Mouse (Mus musculus): ENCODE data around the gene Prelid1. TPM values are rescaled to one million over a fixed set of nuclear protein-coding genes. Genes with fewer than 3 reads are reported as not detected.

Prelid1 gene
- 494 and 539 TPM in 2 replicates for polyA plus RNA-seq (2016; fragmentation: Nextera tagmentation; extraction: Ambion mirVana)

- no peaks in the 10 kb centered on the region for H3K27me3 ChIP-seq (ENCODE audit: low read depth, poor library complexity, severe bottlenecking)
- DNase-seq (ENCODE audit: low spot score) = no peak
- peaks cover 38% of the 10 kb centered on the region for H3K4me1 ChIP-seq
- peaks cover 80% of the 10 kb centered on the region for H3K36me3 ChIP-seq
- WGBS = 85% methylated on average over 4 of the region's 4 CpGs
- peak within 1 kb of the TSS; percentile 93 for H3K4me3 ChIP-seq
- no peaks in the 10 kb centered on the region for H3K9me3 ChIP-seq (replicated peaks)
- peak within 1 kb of the TSS; percentile 95 for H3K27ac ChIP-seq (replicated peaks)
These were observed at the start of gene Prelid1 for GRCm38 (mm10) chr13:55319931-55320533. Prelid1 (plus strand) TSS chr13:55320500.

GRCm38 (mm10) chr13:55277203-55277602, 43.1 kb upstream of the Prelid1 start:
- H3K9me3 ChIP-seq (replicated peaks) = no peaks in the 10 kb centered on the region
- peaks cover 92% of the 10 kb centered on the region for H3K36me3 ChIP-seq
- no peak overlapping the region for H3K27ac ChIP-seq (replicated peaks)
- 88% methylated on average over 5 of the region's 5 CpGs for WGBS
- H3K27me3 ChIP-seq (ENCODE audit: low read depth, poor library complexity, severe bottlenecking) = no peaks in the 10 kb centered on the region
- DNase-seq (ENCODE audit: low spot score) = no peak
- H3K4me1 ChIP-seq = no peaks in the 10 kb centered on the region
- no peak overlapping the region for H3K4me3 ChIP-seq

- Histone ChIP-seq H3K9me3 (replicated peaks) (no peaks in the 10 kb centered on the region), H3K27me3 (ENCODE audit: low read depth, poor library complexity, severe bottlenecking) (no peaks in the 10 kb centered on the region), H3K36me3 (peaks cover 92% of the 10 kb centered on the region), H3K4me1 (no peaks in the 10 kb centered on the region), H3K4me3 (no peak overlapping the region), H3K27ac (replicated peaks) (no peak overlapping the region)
- WGBS = 95% methylated on average over 5 of the region's 5 CpGs
- no peak for DNase-seq (ENCODE audit: low spot score)
These were observed 42.7 kb upstream of the Prelid1 start for GRCm38 (mm10) chr13:55277646-55278045.

GRCm38 (mm10) chr13:55288854-55289253, 31.4 kb upstream of the Prelid1 start:
- Histone ChIP-seq H3K36me3 (peaks cover 94% of the 10 kb centered on the region), H3K4me3 (no peak overlapping the region), H3K27me3 (ENCODE audit: low read depth, poor library complexity, severe bottlenecking) (no peaks in the 10 kb centered on the region), H3K9me3 (replicated peaks) (no peaks in the 10 kb centered on the region), H3K27ac (replicated peaks) (no peak overlapping the region), H3K4me1 (no peaks in the 10 kb centered on the region)
- WGBS = 91% methylated on average over 3 of the region's 3 CpGs
- no peak for DNase-seq (ENCODE audit: low spot score)

GRCm38 (mm10) chr13:55296760-55297159, 23.5 kb upstream of the Prelid1 start:
- Histone ChIP-seq H3K27ac (replicated peaks) (no peak overlapping the region), H3K4me1 (no peaks in the 10 kb centered on the region), H3K36me3 (peaks cover 100% of the 10 kb centered on the region)

GRCm38 (mm10) chr13:55300913-55301312, 19.4 kb upstream of the Prelid1 start:
- Histone ChIP-seq H3K27ac (replicated peaks) (no peak overlapping the region), H3K36me3 (peaks cover 100% of the 10 kb centered on the region), H3K9me3 (replicated peaks) (no peaks in the 10 kb centered on the region), H3K4me1 (no peaks in the 10 kb centered on the region), H3K4me3 (no peak overlapping the region), H3K27me3 (ENCODE audit: low read depth, poor library complexity, severe bottlenecking) (no peaks in the 10 kb centered on the region)
- WGBS = 92% methylated on average over 5 of the region's 5 CpGs
- DNase-seq (ENCODE audit: low spot score) = no peak

More at GRCm38 (mm10) chr13:55296760-55297159, 23.5 kb upstream of the Prelid1 start:
- no peak for DNase-seq (ENCODE audit: low spot score)
- H3K27me3 ChIP-seq (ENCODE audit: low read depth, poor library complexity, severe bottlenecking) = no peaks in the 10 kb centered on the region
- H3K4me3 ChIP-seq = no peak overlapping the region
- 90% methylated on average over 1 of the region's 1 CpGs for WGBS
- H3K9me3 ChIP-seq (replicated peaks) = no peaks in the 10 kb centered on the region

- Histone ChIP-seq H3K9me3 (replicated peaks) (no peaks in the 10 kb centered on the region), H3K36me3 (peaks cover 99% of the 10 kb centered on the region), H3K4me3 (no peak overlapping the region), H3K4me1 (no peaks in the 10 kb centered on the region), H3K27ac (replicated peaks) (no peak overlapping the region), H3K27me3 (ENCODE audit: low read depth, poor library complexity, severe bottlenecking) (no peaks in the 10 kb centered on the region)
- no peak for DNase-seq (ENCODE audit: low spot score)
- WGBS = 92% methylated on average over 8 of the region's 8 CpGs
These were observed 8.2 kb upstream of the Prelid1 start for GRCm38 (mm10) chr13:55312028-55312630.

GRCm38 (mm10) chr13:55313051-55313450, 7.2 kb upstream of the Prelid1 start:
- Histone ChIP-seq H3K4me1 (no peaks in the 10 kb centered on the region), H3K27ac (replicated peaks) (no peak overlapping the region), H3K9me3 (replicated peaks) (no peaks in the 10 kb centered on the region), H3K4me3 (no peak overlapping the region), H3K27me3 (ENCODE audit: low read depth, poor library complexity, severe bottlenecking) (no peaks in the 10 kb centered on the region), H3K36me3 (peaks cover 99% of the 10 kb centered on the region)
- no peak for DNase-seq (ENCODE audit: low spot score)
- WGBS = 90% methylated on average over 9 of the region's 9 CpGs

GRCm38 (mm10) chr13:55314891-55315412, 5.3 kb upstream of the Prelid1 start:
- WGBS = 93% methylated on average over 2 of the region's 2 CpGs
- H3K36me3 ChIP-seq = peaks cover 100% of the 10 kb centered on the region
- no peak overlapping the region for H3K4me3 ChIP-seq
- DNase-seq (ENCODE audit: low spot score) = no peak
- H3K27me3 ChIP-seq (ENCODE audit: low read depth, poor library complexity, severe bottlenecking) = no peaks in the 10 kb centered on the region
- H3K9me3 ChIP-seq (replicated peaks) = no peaks in the 10 kb centered on the region
- H3K27ac ChIP-seq (replicated peaks) = no peak overlapping the region
- H3K4me1 ChIP-seq = peaks cover 3% of the 10 kb centered on the region; the same call in 1 of the 2 replicates

GRCm38 (mm10) chr13:55318351-55318750, 1.9 kb upstream of the Prelid1 start:
- no peaks in the 10 kb centered on the region for H3K27me3 ChIP-seq (ENCODE audit: low read depth, poor library complexity, severe bottlenecking)
- 82% methylated on average over 3 of the region's 3 CpGs for WGBS
- DNase-seq (ENCODE audit: low spot score) = no peak
- H3K4me3 ChIP-seq = no peak overlapping the region
- H3K27ac ChIP-seq (replicated peaks) = no peak overlapping the region
- H3K36me3 ChIP-seq = peaks cover 80% of the 10 kb centered on the region
- no peaks in the 10 kb centered on the region for H3K9me3 ChIP-seq (replicated peaks)
- peaks cover 30% of the 10 kb centered on the region for H3K4me1 ChIP-seq

- WGBS = 1% methylated on average over 73 of the region's 73 CpGs
- Histone ChIP-seq H3K4me3 (peak within 1 kb of the TSS; percentile 93), H3K27ac (replicated peaks) (peak within 1 kb of the TSS; percentile 95), H3K36me3 (peaks cover 80% of the 10 kb centered on the region), H3K4me1 (peaks cover 38% of the 10 kb centered on the region), H3K27me3 (ENCODE audit: low read depth, poor library complexity, severe bottlenecking) (no peaks in the 10 kb centered on the region), H3K9me3 (replicated peaks) (no peaks in the 10 kb centered on the region)
- peak; percentile 88 for DNase-seq (ENCODE audit: low spot score)
These were observed 1.3 kb downstream of the Prelid1 start, which contains the start of gene Rab24 for GRCm38 (mm10) chr13:55321434-55322129. Rab24 (minus strand) TSS chr13:55321946.

GRCm38 (mm10) chr13:55322130-55322825, 2.0 kb downstream of the Prelid1 start:
- no peaks in the 10 kb centered on the region for H3K27me3 ChIP-seq (ENCODE audit: low read depth, poor library complexity, severe bottlenecking)
- H3K27ac ChIP-seq (replicated peaks) = peak overlapping the region; percentile 95
- H3K9me3 ChIP-seq (replicated peaks) = no peaks in the 10 kb centered on the region
- H3K36me3 ChIP-seq = peaks cover 80% of the 10 kb centered on the region
- DNase-seq (ENCODE audit: low spot score) = no peak
- peaks cover 42% of the 10 kb centered on the region for H3K4me1 ChIP-seq
- WGBS = 2% methylated on average over 31 of the region's 31 CpGs
- H3K4me3 ChIP-seq = peak overlapping the region; percentile 93

All from midbrain, embryonic 10.5 days (tissue).